8 mouse cellular contexts compared by ENCODE assay signal in the genomic region with DNA sequence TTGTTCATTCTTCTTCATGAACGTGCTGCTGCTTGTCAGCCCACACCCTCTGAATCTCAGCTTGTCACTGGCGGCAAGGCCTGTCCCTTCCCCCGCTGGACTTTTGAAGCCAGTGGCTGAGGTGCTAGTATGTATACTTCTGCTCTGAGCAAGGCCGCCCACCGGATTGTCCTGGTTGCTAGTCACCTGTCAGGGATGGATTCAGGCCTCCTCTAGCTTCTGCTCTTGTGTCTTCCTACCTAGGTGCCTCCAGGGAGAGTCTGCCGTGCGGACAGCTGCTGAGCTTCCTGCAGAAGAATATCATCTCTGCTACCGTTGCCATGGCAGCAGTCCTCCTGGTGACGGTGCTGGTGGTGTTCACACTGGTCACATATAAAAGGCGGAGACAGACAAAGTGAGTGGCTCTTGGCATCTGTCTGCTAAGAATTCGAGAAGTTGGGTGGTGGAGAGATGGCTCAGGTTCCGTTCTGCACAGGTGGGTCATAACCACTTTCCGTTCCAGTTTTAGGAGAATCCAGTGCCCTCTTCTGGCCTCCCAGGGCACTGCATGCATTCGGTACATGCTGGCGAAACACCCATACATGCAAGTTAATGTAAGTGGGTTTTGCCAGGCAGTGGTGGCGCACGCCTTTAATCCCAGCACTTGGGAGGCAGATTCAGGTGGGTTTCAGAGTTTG. TPM values are rescaled to one million over a fixed set of nuclear protein-coding genes. Genes with fewer than 3 reads are reported as not detected.
A peak's percentile ranks its signal among the peaks of the same experiment; 100 is the strongest.
DNase-seq lines count a peak whose midpoint lies in the region; ATAC-seq lines count a peak whose summit lies in the region.

No protein-coding gene starts in this region.

- WGBS in intestine, embryonic 16.5 days = 24% methylated on average over 17 of the region's 17 CpGs

- H3K27me3 ChIP-seq in intestine, embryonic 16.5 days (replicated peaks; ENCODE audit: control insufficient read depth, insufficient read depth, low read length) = no peaks in the 10 kb centered on the region

- H3K4me3 ChIP-seq in intestine, embryonic 16.5 days (ENCODE audit: low read length) = peak overlapping the region; percentile 29

- no peaks in the 10 kb centered on the region for H3K4me1 ChIP-seq in intestine, embryonic 16.5 days (ENCODE audit: control insufficient read depth, insufficient read depth, low read length)

- peak overlapping the region; percentile 38 for H3K4me2 ChIP-seq in intestine, embryonic 16.5 days (ENCODE audit: low read depth, low read length)

- no peaks in the 10 kb centered on the region for H3K9me3 ChIP-seq in intestine, embryonic 16.5 days (ENCODE audit: control insufficient read depth, low read length)

- DNase-seq in adrenal gland, adult 2 months = peak; percentile 50
- DNase-seq in embryo, embryonic 10 days (ENCODE audit: low spot score) = peak; percentile 79
- DNase-seq in gastrocnemius, postnatal 25 days = peak; percentile 30
- DNase-seq in left cerebral cortex, postnatal 14 days (ENCODE audit: low spot score in 2 of 2) = peak; percentile 83 to 90
- DNase-seq in right cerebral cortex, postnatal 25 days = peak; percentile 75

- no peak overlapping the region for H3K27ac ChIP-seq in intestine, embryonic 16.5 days (ENCODE audit: low read length)

- no peak overlapping the region for H3K9ac ChIP-seq in intestine, embryonic 16.5 days (ENCODE audit: low read depth, low read length)

- H3K36me3 ChIP-seq in intestine, embryonic 16.5 days (ENCODE audit: control insufficient read depth, insufficient read depth, low read length) = no peaks in the 10 kb centered on the region

- intact Hi-C loops in left cerebral cortex, postnatal 14 days (cut with DNase I) = loop anchor here (2.0 kb wide), 1 partner anchor 36 kb away; no protein-coding TSS in a partner anchor

- ATAC-seq in intestine, embryonic 16.5 days = peak; percentile 52; the same call in 1 of the 2 replicates
- ATAC-seq in megakaryocyte-erythroid progenitor cell, adult 5-6 weeks (replicated peaks; ENCODE audit: low FRiP score, low TSS enrichment, poor library complexity, severe bottlenecking) = peak; percentile 76; the same call in 1 of the 2 replicates
- ATAC-seq in erythroblast, adult 5-6 weeks (replicated peaks; ENCODE audit: low FRiP score, poor library complexity, severe bottlenecking) = no peak

RNA-seq across cellular contexts. Expression of gene Zap70, which starts 17.2 kb away (rescaled TPM):
- under 1 TPM; 0.29 to 0.90 TPM for total RNA-seq in adrenal gland, adult 2 months (2021)
- 2.1 and 3.3 TPM in 2 replicates for polyA plus RNA-seq in adrenal gland, adult 2 months (2012; rRNA removed)
- under 1 TPM; 0.24 to 0.28 TPM for total RNA-seq in gastrocnemius, postnatal 25 days (2021)
- 0.72 and 1.0 TPM in 2 replicates for polyA plus RNA-seq in intestine, embryonic 16.5 days (2015; fragmentation: Nextera tagmentation; extraction: Ambion mirVana)
- total RNA-seq in left cerebral cortex, postnatal 14 days (2021) = 1 to 10 TPM; 1.7 TPM
- 2.5 and 3.9 TPM in 2 replicates for total RNA-seq in megakaryocyte-erythroid progenitor cell, adult 5-6 weeks (2014; fragmentation: Nextera tagmentation)
- 1.3 and 1.7 TPM in 2 replicates for total RNA-seq in megakaryocyte-erythroid progenitor cell, adult 5-6 weeks (2017)
- total RNA-seq in erythroblast, adult 5-6 weeks (2015; ENCODE audit: low replicate concordance) = not detected in 2 replicates
- 0.17 and 0.70 TPM in 2 replicates for total RNA-seq in erythroblast, adult 5-6 weeks (2017; ENCODE audit: low replicate concordance)

RNA-seq across cellular contexts. Expression of gene Actr1b, which starts 30.2 kb away (rescaled TPM):
- 100 to 1,000 TPM; 132 to 140 TPM for total RNA-seq in adrenal gland, adult 2 months (2021)
- 144 and 156 TPM in 2 replicates for polyA plus RNA-seq in adrenal gland, adult 2 months (2012; rRNA removed)
- 100 to 1,000 TPM; 141 to 179 TPM for total RNA-seq in gastrocnemius, postnatal 25 days (2021)
- polyA plus RNA-seq in intestine, embryonic 16.5 days (2015; fragmentation: Nextera tagmentation; extraction: Ambion mirVana) = 94.8 and 98.3 TPM in 2 replicates
- 100 to 1,000 TPM; 273 to 294 TPM for total RNA-seq in left cerebral cortex, postnatal 14 days (2021)
- 45.8 and 49.2 TPM in 2 replicates for total RNA-seq in megakaryocyte-erythroid progenitor cell, adult 5-6 weeks (2014; fragmentation: Nextera tagmentation)
- total RNA-seq in megakaryocyte-erythroid progenitor cell, adult 5-6 weeks (2017) = 49.1 and 51.1 TPM in 2 replicates
- 3.6 and 4.2 TPM in 2 replicates for total RNA-seq in erythroblast, adult 5-6 weeks (2015; ENCODE audit: low replicate concordance)
- total RNA-seq in erythroblast, adult 5-6 weeks (2017; ENCODE audit: low replicate concordance) = 6.2 and 9.6 TPM in 2 replicates

RNA-seq across cellular contexts. Expression of gene 4933424G06Rik, which starts 34.5 kb away (rescaled TPM):
- not detected for total RNA-seq in adrenal gland, adult 2 months (2021)
- not detected in 2 replicates for polyA plus RNA-seq in adrenal gland, adult 2 months (2012; rRNA removed)
- 1 to 10 TPM in 1 of 2 experiments, not detected in 1; 1.1 TPM for total RNA-seq in gastrocnemius, postnatal 25 days (2021)
- 0.12 TPM in 1 of 2 replicates, not detected in the other for polyA plus RNA-seq in intestine, embryonic 16.5 days (2015; fragmentation: Nextera tagmentation; extraction: Ambion mirVana)
- 1 to 10 TPM; 1.3 to 1.7 TPM for total RNA-seq in left cerebral cortex, postnatal 14 days (2021)
- total RNA-seq in megakaryocyte-erythroid progenitor cell, adult 5-6 weeks (2014; fragmentation: Nextera tagmentation) = not detected in 2 replicates
- total RNA-seq in megakaryocyte-erythroid progenitor cell, adult 5-6 weeks (2017) = not detected in 2 replicates
- total RNA-seq in erythroblast, adult 5-6 weeks (2015; ENCODE audit: low replicate concordance) = not detected in 2 replicates
- not detected in 2 replicates for total RNA-seq in erythroblast, adult 5-6 weeks (2017; ENCODE audit: low replicate concordance)

RNA-seq across cellular contexts. Expression of gene Cox5b, which starts 53.2 kb away (rescaled TPM):
- total RNA-seq in adrenal gland, adult 2 months (2021) = 1,000 to 10,000 TPM in 1 of 2 experiments, 100 to 1,000 TPM in 1; 981 to 1,022 TPM
- 749 and 851 TPM in 2 replicates for polyA plus RNA-seq in adrenal gland, adult 2 months (2012; rRNA removed)
- 1,000 to 10,000 TPM; 1,291 to 1,333 TPM for total RNA-seq in gastrocnemius, postnatal 25 days (2021)
- polyA plus RNA-seq in intestine, embryonic 16.5 days (2015; fragmentation: Nextera tagmentation; extraction: Ambion mirVana) = 940 and 946 TPM in 2 replicates
- total RNA-seq in left cerebral cortex, postnatal 14 days (2021) = 100 to 1,000 TPM; 688 to 718 TPM
- 728 and 806 TPM in 2 replicates for total RNA-seq in megakaryocyte-erythroid progenitor cell, adult 5-6 weeks (2014; fragmentation: Nextera tagmentation)
- 1,234 and 1,237 TPM in 2 replicates for total RNA-seq in megakaryocyte-erythroid progenitor cell, adult 5-6 weeks (2017)
- total RNA-seq in erythroblast, adult 5-6 weeks (2015; ENCODE audit: low replicate concordance) = 131 and 231 TPM in 2 replicates
- 82.2 and 158 TPM in 2 replicates for total RNA-seq in erythroblast, adult 5-6 weeks (2017; ENCODE audit: low replicate concordance)

Comparison
In these comparisons a context has a peak if more than half of its experiments do, and no peak if none do; other contexts are left out.
1. DNase-seq: peak in every context shown above with its lines; median percentile 86 in left cerebral cortex, postnatal 14 days; 79 in embryo, embryonic 10 days; 75 in right cerebral cortex, postnatal 25 days; 50 in adrenal gland, adult 2 months; 30 in gastrocnemius, postnatal 25 days.
2. RNA of gene Actr1b, which starts 30.2 kb away (total RNA-seq): 273 to 294 TPM in left cerebral cortex, postnatal 14 days, 141 to 179 TPM in gastrocnemius, postnatal 25 days, 132 to 140 TPM in adrenal gland, adult 2 months and 45.8 to 51.1 TPM in megakaryocyte-erythroid progenitor cell, adult 5-6 weeks; 3.6 to 9.6 TPM in erythroblast, adult 5-6 weeks; every median in the first group is over 4 times any median in the second.